Mouse (Mus musculus) heart, embryonic 16.5 days (tissue): ENCODE results near the gene Wdr5. TPM values are rescaled to one million over a fixed set of nuclear protein-coding genes. Genes with fewer than 3 reads are reported as not detected.
A peak's percentile ranks its signal among the peaks of the same experiment; 100 is the strongest.

Experiments used
- ATAC-seq: fragments of 200-750 bp; cut with Nextera tagmentation; replicated peaks from 2 replicates; pipeline ENCODE4 v1.8.0; 2017; ENCODE audit warnings: moderate number of reproducible peaks; ENCODE audit not compliant: insufficient read depth, low FRiP score; ENCODE audit errors: extremely low read depth
- H3K27ac ChIP-seq: fragments of 300-500 bp; sonication (generic); 2 replicates; pipeline ENCODE4 v1.5.1; 2014; ENCODE audit warnings: mild to moderate bottlenecking, low read length, control low read depth, moderate library complexity
- H3K27me3 ChIP-seq: fragments of 300-500 bp; sonication (generic); 2 replicates; pipeline ENCODE4 v1.6.1; 2014; ENCODE audit warnings: low read length, mixed read lengths; ENCODE audit not compliant: control insufficient read depth, insufficient read depth
- H3K36me3 ChIP-seq: fragments of 300-500 bp; sonication (generic); 2 replicates; pipeline ENCODE4 v1.6.1; 2014; ENCODE audit not compliant: control insufficient read depth, insufficient read depth
- H3K4me1 ChIP-seq: fragments of 300-500 bp; sonication (generic); 2 replicates; pipeline ENCODE4 v1.6.1; 2014; ENCODE audit warnings: low read length, mixed read lengths; ENCODE audit not compliant: control insufficient read depth, insufficient read depth
- H3K4me2 ChIP-seq: fragments of 300-500 bp; sonication (generic); 2 replicates; pipeline ENCODE4 v1.6.1; 2014; ENCODE audit warnings: low read depth, mild to moderate bottlenecking, control low read depth, low read length
- H3K4me3 ChIP-seq: fragments of 300-500 bp; sonication (generic); 2 replicates; pipeline ENCODE4 v1.5.1; 2014; ENCODE audit warnings: mild to moderate bottlenecking, control low read depth, low read length
- H3K9ac ChIP-seq: fragments of 300-500 bp; sonication (generic); 2 replicates; pipeline ENCODE4 v1.6.1; 2014; ENCODE audit warnings: low read length, control low read depth
- H3K9me3 ChIP-seq: fragments of 300-500 bp; sonication (generic); replicated peaks from 2 replicates; pipeline ENCODE4 v1.6.1; 2016; ENCODE audit warnings: low read length; ENCODE audit not compliant: control insufficient read depth
- WGBS: fragments of 180-500 bp; shearing (Covaris S2); extraction: QIAGEN DNeasy Blood & Tissue Kit; methylation state at CpG from one replicate; pipeline ENCODE4 v1.1.7; 2014; 5-methylcytosine and 5-hydroxymethylcytosine counted together
- polyA plus RNA-seq: library from polyadenylated mRNA; unstranded; fragments of >200 nt; fragmentation: Nextera tagmentation; extraction: Ambion mirVana; gene quantifications from 2 replicates; pipeline ENCODE4 v1.2.1, GENCODE M21; 2015

Wdr5 gene
- polyA plus RNA-seq = 32.2 and 34.3 TPM in 2 replicates

GRCm38 (mm10) chr2:27514639-27515328 lies at the start of gene Wdr5:
TSS of gene Wdr5 (plus strand) at chr2:27515157.
- WGBS = under 1% methylated on average over 57 of the region's 57 CpGs

GRCm38 (mm10) chr2:27469292-27469990 lies 45.5 kb upstream of the Wdr5 start:
- H3K27me3 ChIP-seq = no peaks in the 10 kb centered on the region
- H3K4me1 ChIP-seq = peaks cover 54% of the 10 kb centered on the region
- H3K27ac ChIP-seq = no peak overlapping the region
- H3K9ac ChIP-seq = no peak overlapping the region
- 62% methylated on average over 4 of the region's 4 CpGs for WGBS
- H3K9me3 ChIP-seq = no peaks in the 10 kb centered on the region
- ATAC-seq = no peak
- no peak overlapping the region for H3K4me3 ChIP-seq
- H3K36me3 ChIP-seq = peaks cover 2% of the 10 kb centered on the region; the same call in 1 of the 2 replicates
- no peak overlapping the region for H3K4me2 ChIP-seq

More at GRCm38 (mm10) chr2:27514639-27515328, at the start of gene Wdr5:
- Histone ChIP-seq H3K4me3 (peak within 1 kb of the TSS; percentile 93), H3K4me1 (peaks cover 23% of the 10 kb centered on the region), H3K9ac (peak within 1 kb of the TSS; percentile 94), H3K27ac (peak within 1 kb of the TSS; percentile 92), H3K4me2 (peak within 1 kb of the TSS; percentile 90), H3K9me3 (no peaks in the 10 kb centered on the region), H3K27me3 (no peaks in the 10 kb centered on the region), H3K36me3 (peaks cover 7% of the 10 kb centered on the region)
- ATAC-seq = peak; percentile 91

DNA sequence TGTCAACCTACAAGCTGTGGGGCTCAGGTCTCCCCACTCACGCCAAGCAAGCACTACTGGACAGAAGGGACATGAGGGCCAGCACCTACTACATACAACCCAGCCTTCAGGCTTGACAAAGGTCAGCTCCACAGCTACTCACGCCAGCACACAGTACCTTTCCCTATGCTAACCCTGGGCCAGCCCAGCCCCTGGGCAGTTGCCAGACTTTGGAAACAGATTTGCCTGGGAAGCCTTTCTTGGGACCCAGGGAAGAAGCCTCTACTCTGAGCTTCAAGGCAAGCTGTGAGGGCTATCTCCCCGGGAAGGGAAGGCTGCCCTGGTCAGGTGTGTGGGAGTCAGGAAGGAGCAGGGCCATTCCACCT lies 45.0 kb upstream of the Wdr5 start:
- H3K36me3 ChIP-seq = peaks cover 2% of the 10 kb centered on the region; the same call in 1 of the 2 replicates
- H3K4me3 ChIP-seq = no peak overlapping the region
- peaks cover 54% of the 10 kb centered on the region for H3K4me1 ChIP-seq
- no peaks in the 10 kb centered on the region for H3K9me3 ChIP-seq
- no peak for ATAC-seq
- 72% methylated on average over 3 of the region's 3 CpGs for WGBS
- H3K9ac ChIP-seq = no peak overlapping the region
- no peak overlapping the region for H3K27ac ChIP-seq
- H3K27me3 ChIP-seq = no peaks in the 10 kb centered on the region
- H3K4me2 ChIP-seq = no peak overlapping the region

DNA sequence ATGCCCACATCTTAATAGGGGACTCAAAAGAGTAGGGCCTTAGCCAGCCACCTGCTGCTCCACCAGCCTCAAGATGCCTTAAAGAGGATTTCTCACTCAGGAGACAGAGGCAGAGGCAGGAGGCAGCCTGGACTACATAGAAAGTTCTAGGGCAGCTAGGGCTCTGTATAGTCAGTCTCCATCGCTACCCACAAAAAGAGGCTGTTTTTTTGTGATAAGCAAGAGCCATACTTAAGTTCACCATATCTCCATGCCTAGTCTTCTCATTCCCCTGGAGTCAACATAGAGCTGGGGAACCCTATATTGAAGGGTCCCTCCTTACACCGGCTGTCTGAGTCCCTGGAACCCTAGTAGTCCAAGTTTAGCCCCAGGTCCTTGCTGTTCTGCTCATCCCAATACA lies 44.4 kb upstream of the Wdr5 start:
- 78% methylated on average over 2 of the region's 2 CpGs for WGBS
- H3K36me3 ChIP-seq = peaks cover 2% of the 10 kb centered on the region; the same call in 1 of the 2 replicates
- H3K9me3 ChIP-seq = no peaks in the 10 kb centered on the region
- no peak overlapping the region for H3K9ac ChIP-seq
- ATAC-seq = no peak
- no peak overlapping the region for H3K27ac ChIP-seq
- no peak overlapping the region for H3K4me3 ChIP-seq
- H3K4me1 ChIP-seq = peaks cover 54% of the 10 kb centered on the region
- no peak overlapping the region for H3K4me2 ChIP-seq
- H3K27me3 ChIP-seq = no peaks in the 10 kb centered on the region

GRCm38 (mm10) chr2:27471170-27471584 lies 43.8 kb upstream of the Wdr5 start:
- ATAC-seq = no peak
- peaks cover 2% of the 10 kb centered on the region; the same call in 1 of the 2 replicates for H3K36me3 ChIP-seq
- H3K9ac ChIP-seq = no peak overlapping the region
- H3K4me3 ChIP-seq = no peak overlapping the region
- no peak overlapping the region for H3K4me2 ChIP-seq
- H3K9me3 ChIP-seq = no peaks in the 10 kb centered on the region
- H3K4me1 ChIP-seq = peaks cover 54% of the 10 kb centered on the region
- no peaks in the 10 kb centered on the region for H3K27me3 ChIP-seq
- H3K27ac ChIP-seq = no peak overlapping the region

- Histone ChIP-seq H3K4me3 (peak overlapping the region; percentile 96), H3K27me3 (no peaks in the 10 kb centered on the region), H3K36me3 (no peaks in the 10 kb centered on the region), H3K27ac (peak overlapping the region; percentile 97), H3K9ac (peak overlapping the region; percentile 97), H3K9me3 (no peaks in the 10 kb centered on the region), H3K4me2 (peak overlapping the region; percentile 84), H3K4me1 (peaks cover 64% of the 10 kb centered on the region)
- no peak for ATAC-seq
- WGBS = 43% methylated on average over 7 of the region's 7 CpGs
These were observed 41.7 kb upstream of the Wdr5 start for GRCm38 (mm10) chr2:27473061-27473765.

GRCm38 (mm10) chr2:27473911-27474310 lies 41.0 kb upstream of the Wdr5 start:
- peak overlapping the region; percentile 97 for H3K27ac ChIP-seq
- peaks cover 57% of the 10 kb centered on the region for H3K4me1 ChIP-seq
- ATAC-seq = no peak
- H3K4me3 ChIP-seq = peak overlapping the region; percentile 96
- peak overlapping the region; percentile 97 for H3K9ac ChIP-seq
- WGBS = 22% methylated on average over 4 of the region's 4 CpGs
- H3K27me3 ChIP-seq = no peaks in the 10 kb centered on the region
- H3K36me3 ChIP-seq = no peaks in the 10 kb centered on the region
- no peaks in the 10 kb centered on the region for H3K9me3 ChIP-seq
- H3K4me2 ChIP-seq = peak overlapping the region; percentile 84

- no peaks in the 10 kb centered on the region for H3K36me3 ChIP-seq
- peak overlapping the region; percentile 97 for H3K9ac ChIP-seq
- H3K4me2 ChIP-seq = peak overlapping the region; percentile 84
- peak overlapping the region; percentile 97 for H3K27ac ChIP-seq
- under 1% methylated on average over 84 of the region's 84 CpGs for WGBS
- H3K4me3 ChIP-seq = peak overlapping the region; percentile 96
- no peaks in the 10 kb centered on the region for H3K9me3 ChIP-seq
- peaks cover 48% of the 10 kb centered on the region for H3K4me1 ChIP-seq
- peak; percentile 4 for ATAC-seq
- H3K27me3 ChIP-seq = no peaks in the 10 kb centered on the region
These were observed 40.1 kb upstream of the Wdr5 start for GRCm38 (mm10) chr2:27474621-27475484.
